Mouse (Mus musculus): ENCODE measurements around the gene Rtn4rl2.
"Not testable (repeated sequence)": the region's sequence is repeated elsewhere in the genome, so short reads cannot be mapped to it uniquely, and the experiment has no call there.

Rtn4rl2 gene

GRCm38 (mm10) chr2:84886234-84886731 is at the start of gene Rtn4rl2:
TSS of gene Rtn4rl2 (minus strand) at chr2:84886710.
- DNase-seq (ENCODE audit: low spot score in 2 of 2): peak in 1 of 2 experiments; percentile 19

GRCm38 (mm10) chr2:84935065-84935464 is 48.6 kb upstream of the Rtn4rl2 start:
- no peak for DNase-seq (ENCODE audit: low spot score in 2 of 2)

- DNase-seq (ENCODE audit: low spot score in 2 of 2): no peak
These were observed 48.1 kb upstream of the Rtn4rl2 start for GRCm38 (mm10) chr2:84934649-84935007.

GRCm38 (mm10) chr2:84933992-84934648 is 47.6 kb upstream of the Rtn4rl2 start:
- no peak for DNase-seq (ENCODE audit: low spot score in 2 of 2)

GRCm38 (mm10) chr2:84930186-84930585 is 43.7 kb upstream of the Rtn4rl2 start:
- no peak for DNase-seq (ENCODE audit: low spot score in 2 of 2)

- DNase-seq (ENCODE audit: low spot score in 2 of 2): no peak
These were observed 33.1 kb upstream of the Rtn4rl2 start for GRCm38 (mm10) chr2:84919601-84920108.

- DNase-seq (ENCODE audit: low spot score in 2 of 2): no peak
These were observed 31.7 kb upstream of the Rtn4rl2 start for GRCm38 (mm10) chr2:84918188-84918587.

- no peak for DNase-seq (ENCODE audit: low spot score in 2 of 2)
These were observed 30.2 kb upstream of the Rtn4rl2 start for GRCm38 (mm10) chr2:84916548-84917320.

GRCm38 (mm10) chr2:84915330-84915729 is 28.8 kb upstream of the Rtn4rl2 start:
- no peak for DNase-seq (ENCODE audit: low spot score in 2 of 2)

GRCm38 (mm10) chr2:84913881-84914280 is 27.4 kb upstream of the Rtn4rl2 start:
- DNase-seq (ENCODE audit: low spot score in 2 of 2): no peak

GRCm38 (mm10) chr2:84912722-84913121 is 26.2 kb upstream of the Rtn4rl2 start:
- no peak for DNase-seq (ENCODE audit: low spot score in 2 of 2)

- not testable (repeated sequence) for DNase-seq (ENCODE audit: low spot score in 2 of 2)
These were observed 10.2 kb upstream of the Rtn4rl2 start for GRCm38 (mm10) chr2:84896686-84897085.

GRCm38 (mm10) chr2:84895495-84896198 is 9.1 kb upstream of the Rtn4rl2 start:
- DNase-seq (ENCODE audit: low spot score in 2 of 2): no peak

- peak in 1 of 2 experiments; percentile 5 for DNase-seq (ENCODE audit: low spot score in 2 of 2)
These were observed 6.8 kb upstream of the Rtn4rl2 start for GRCm38 (mm10) chr2:84893359-84893758.

- DNase-seq (ENCODE audit: low spot score in 2 of 2): peak in 1 of 2 experiments; percentile 72
These were observed 3.5 kb upstream of the Rtn4rl2 start for GRCm38 (mm10) chr2:84890045-84890340.

GRCm38 (mm10) chr2:84889316-84890044 is 3.0 kb upstream of the Rtn4rl2 start:
- DNase-seq (ENCODE audit: low spot score in 2 of 2): peak in 1 of 2 experiments; percentile 35

GRCm38 (mm10) chr2:84888657-84889315 is 2.3 kb upstream of the Rtn4rl2 start:
- peak in 1 of 2 experiments; percentile 69 for DNase-seq (ENCODE audit: low spot score in 2 of 2)

GRCm38 (mm10) chr2:84887411-84888271 is 1.1 kb upstream of the Rtn4rl2 start:
- DNase-seq (ENCODE audit: low spot score in 2 of 2): peak in 1 of 2 experiments; percentile 50

- DNase-seq (ENCODE audit: low spot score in 2 of 2): peak in 1 of 2 experiments; percentile 29
These were observed 341 bp upstream of the Rtn4rl2 start for GRCm38 (mm10) chr2:84886821-84887281.
